Mouse (Mus musculus) lung, adult 2 months (tissue): ENCODE results near the gene 1700010I14Rik. TPM values are rescaled to one million over a fixed set of nuclear protein-coding genes. Genes with fewer than 3 reads are reported as not detected.

Experiments used
- DNase-seq: peaks from one replicate; pipeline ENCODE4 v3.0.0; 2022
- H3K4me1 ChIP-seq: fragments of 200-500 bp; 2 replicates; pipeline ENCODE4 v1.6.1; 2011; ENCODE audit warnings: low read length; ENCODE audit not compliant: control insufficient read depth, insufficient read depth
- H3K4me3 ChIP-seq: fragments of 200-500 bp; replicated peaks from 2 replicates; pipeline ENCODE3; 2011; ENCODE audit warnings: low read depth, mild to moderate bottlenecking, control low read depth, low read length; ENCODE audit errors: extremely low read depth
- CTCF ChIP-seq: fragments of 200-500 bp; IDR thresholded peaks from 2 replicates; pipeline ENCODE4 v1.5.1; 2011; ENCODE audit warnings: mild to moderate bottlenecking, low read length, control low read depth; ENCODE audit not compliant: insufficient read depth
- POLR2A ChIP-seq: fragments of 200-500 bp; IDR thresholded peaks from 2 replicates; pipeline ENCODE4 v1.6.1; 2011; ENCODE audit warnings: low read depth, mild to moderate bottlenecking, control low read depth, low read length, borderline replicate concordance; ENCODE audit errors: extremely low read depth
- WGBS: fragments of 180-500 bp; shearing (Covaris S2); methylation state at CpG from one replicate; pipeline ENCODE4 v1.1.7; 2018; 5-methylcytosine and 5-hydroxymethylcytosine counted together
- polyA plus RNA-seq: library from polyadenylated mRNA; depleted of rRNA; stranded (reverse); fragments of >200 nt; gene quantifications from 2 replicates; pipeline ENCODE4 v1.2.3, GENCODE M21; 2012

The 1700010I14Rik gene
- polyA plus RNA-seq, 1 experiment = 0.52 TPM

GRCm38 (mm10) chr17:9059360-9059932, 71.3 kb downstream of the 1700010I14Rik start:
- WGBS = 34% methylated on average over 8 of the region's 8 CpGs
- no peak for DNase-seq
- TF ChIP-seq POLR2A = no peak
- TF ChIP-seq CTCF = no peak
- H3K4me3 ChIP-seq = no peak overlapping the region
- no peaks in the 10 kb centered on the region for H3K4me1 ChIP-seq
